Mouse (Mus musculus): ENCODE results near the gene Stra6l. TPM values are rescaled to one million over a fixed set of nuclear protein-coding genes. Genes with fewer than 3 reads are reported as not detected.

The Stra6l gene
- polyA plus RNA-seq, 1 experiment from 2014 or later, result 0.50 TPM

Other genes with a start within 250 kb of the Stra6l start
- gene Aldh1b1, start 49.6 kb upstream of the Stra6l start, polyA plus RNA-seq (2015; fragmentation: Nextera tagmentation; extraction: Ambion mirVana), result 18.7 and 36.7 TPM in 2 replicates
- gene Igfbpl1, start 21.7 kb upstream of the Stra6l start, polyA plus RNA-seq (2015; fragmentation: Nextera tagmentation; extraction: Ambion mirVana), result 14.2 and 24.7 TPM in 2 replicates
- gene Ccdc180, start 41.6 kb downstream of the Stra6l start, polyA plus RNA-seq (2015; fragmentation: Nextera tagmentation; extraction: Ambion mirVana), result 0.27 and 0.38 TPM in 2 replicates
- 25.0 and 26.0 TPM in 2 replicates for gene Tdrd7, start 116.7 kb downstream of the Stra6l start, polyA plus RNA-seq (2015; fragmentation: Nextera tagmentation; extraction: Ambion mirVana)
- 3.5 and 3.6 TPM in 2 replicates for gene Tmod1, start 190.3 kb downstream of the Stra6l start, polyA plus RNA-seq (2015; fragmentation: Nextera tagmentation; extraction: Ambion mirVana)